Mouse (Mus musculus) spleen, postnatal 10 days (tissue): ENCODE measurements at regions not wholly inside any gene's neighbourhood (a gene's known extent, or its start where the extent isn't known, plus 50 kb on each side); places are given as distances from the start of the nearest gene placed in this dataset.

ENCODE experiments used
- DNase-seq, 2 experiments: peaks; one replicate each; pipeline ENCODE4 v3.0.0; 2021 to 2022; ENCODE audit warnings: low spot score in 2 of 2

- no peak for DNase-seq
Measured at GRCm38 (mm10) chr12:54577235-54577634, 79.1 kb downstream of the Sptssa start.

GRCm38 (mm10) chr12:54576821-54577220 is 79.6 kb downstream of the Sptssa start:
- DNase-seq = no peak

- DNase-seq = no peak
Measured at GRCm38 (mm10) chr12:54572866-54573265, 83.5 kb downstream of the Sptssa start.

DNA sequence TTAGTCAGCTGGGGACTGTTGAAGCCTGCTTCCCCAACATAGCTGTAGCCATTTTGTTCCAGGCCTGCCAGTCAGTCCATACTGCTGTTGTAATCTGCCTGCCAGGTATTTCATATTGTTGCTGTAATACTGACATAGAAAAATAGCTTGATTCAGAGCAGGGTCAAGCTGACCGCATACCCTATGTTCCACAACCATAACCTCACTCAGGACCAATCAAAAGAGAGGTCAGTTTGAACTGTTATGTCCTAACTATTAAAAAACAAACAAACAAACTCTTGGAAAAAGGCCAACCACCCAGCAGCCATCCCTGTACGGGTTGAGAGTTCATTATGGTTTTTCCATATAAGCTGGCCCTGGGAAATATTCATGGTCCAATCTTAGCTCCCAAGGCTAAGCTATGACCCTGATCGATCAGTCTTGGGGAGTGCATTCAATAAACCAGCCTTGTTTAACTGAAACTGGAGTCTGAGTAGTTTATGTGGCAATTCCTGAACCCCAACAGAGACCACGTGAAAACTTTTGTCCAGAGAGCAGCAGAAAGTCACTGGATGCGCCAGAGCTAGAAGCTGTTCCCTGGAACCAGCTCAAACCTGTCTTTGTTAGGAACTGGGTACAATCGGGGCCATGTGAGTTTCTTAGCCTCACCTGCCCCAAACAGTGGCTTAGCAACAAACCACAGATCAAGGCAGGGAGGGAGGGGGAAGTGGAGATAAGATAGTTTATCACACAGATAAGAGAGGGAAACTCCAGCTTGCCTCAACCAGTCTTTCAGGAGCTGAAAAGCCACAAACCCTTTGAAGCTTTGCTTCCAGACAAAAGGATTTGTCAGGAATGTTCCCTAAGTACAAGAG is 88.1 kb downstream of the Sptssa start:
- DNase-seq = no peak

GRCm38 (mm10) chr12:54567426-54567790 is 89.0 kb downstream of the Sptssa start:
- DNase-seq = no peak

GRCm38 (mm10) chr12:54566532-54567425 is 89.6 kb downstream of the Sptssa start:
- DNase-seq = no peak

DNA sequence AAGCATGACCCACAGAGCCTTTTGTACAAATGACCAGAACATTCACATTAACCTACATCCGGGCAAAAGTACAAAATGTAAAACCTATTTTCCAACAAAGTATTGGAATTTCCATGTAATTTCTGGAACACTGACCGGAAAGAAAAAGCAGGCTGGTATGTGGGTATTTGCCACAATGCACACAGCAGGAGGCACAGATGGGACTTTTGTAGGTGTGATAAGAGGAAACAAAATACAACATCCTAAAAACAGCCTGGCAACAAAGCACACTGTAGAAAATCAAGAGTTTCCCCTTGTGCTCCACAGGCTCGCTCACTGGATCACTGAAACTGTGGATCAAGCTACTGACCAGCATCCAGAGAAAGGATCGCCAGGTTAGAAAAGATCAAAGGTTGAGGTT is 94.4 kb downstream of the Sptssa start:
- no peak for DNase-seq

GRCm38 (mm10) chr12:54558106-54558505 is 98.3 kb downstream of the Sptssa start:
- DNase-seq = no peak

DNA sequence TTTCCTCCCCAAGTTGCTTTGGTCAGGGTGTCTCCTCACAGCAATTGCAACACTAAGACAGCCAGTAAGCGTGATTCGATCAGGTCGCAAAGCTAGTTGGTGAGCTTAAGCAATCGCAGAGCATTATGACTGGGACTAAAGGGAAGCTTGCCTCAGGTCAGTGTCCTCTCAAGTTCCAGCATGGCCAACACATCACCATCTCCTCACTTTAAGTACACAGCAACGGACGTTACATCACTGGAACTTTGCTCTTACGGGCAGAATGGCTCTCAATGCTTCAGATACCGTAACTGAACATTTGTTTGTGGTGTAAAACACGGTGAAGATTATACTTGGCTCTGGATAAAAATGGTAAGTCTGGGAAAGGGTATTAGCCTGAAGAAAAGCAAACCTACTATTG is 106.7 kb downstream of the Sptssa start:
- DNase-seq = no peak

DNA sequence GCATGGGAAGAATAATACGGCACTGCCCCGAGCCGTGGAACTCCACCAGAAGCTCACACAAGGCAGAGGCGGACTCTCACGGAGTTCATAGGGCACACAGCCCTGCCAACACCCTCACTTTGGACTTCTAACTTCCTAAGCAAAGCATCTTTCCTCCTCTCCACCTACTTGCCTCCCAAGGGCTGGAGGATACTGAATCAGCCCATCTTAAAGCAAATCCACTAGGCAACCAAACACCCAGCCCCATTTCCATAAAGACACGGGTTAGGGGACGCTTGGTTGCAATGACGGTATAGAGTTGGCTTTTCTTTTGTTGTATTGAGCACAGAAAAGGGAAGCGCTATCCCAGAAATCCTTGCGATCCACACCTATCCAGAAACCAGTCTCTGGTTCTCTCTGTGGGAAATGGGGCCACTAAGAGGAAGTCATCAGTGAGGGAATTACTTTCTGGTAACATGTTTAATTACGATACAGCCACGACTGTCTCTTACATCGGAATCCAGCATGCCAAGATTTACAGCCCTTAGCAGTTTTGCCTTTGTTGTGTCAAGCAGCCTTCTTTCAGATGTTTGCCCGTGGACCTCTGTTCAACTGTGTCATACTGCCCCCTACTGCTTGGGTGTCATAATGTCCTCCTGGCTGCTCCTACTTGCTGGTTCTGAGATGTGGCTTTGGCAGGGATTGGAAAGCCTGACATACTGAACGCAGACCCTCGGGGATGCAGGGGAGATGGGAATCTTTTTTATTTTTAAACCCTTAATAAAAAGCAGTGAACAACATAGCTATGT is 110.4 kb downstream of the Sptssa start:
- DNase-seq = peak in 1 of 2 experiments; percentile 53

DNA sequence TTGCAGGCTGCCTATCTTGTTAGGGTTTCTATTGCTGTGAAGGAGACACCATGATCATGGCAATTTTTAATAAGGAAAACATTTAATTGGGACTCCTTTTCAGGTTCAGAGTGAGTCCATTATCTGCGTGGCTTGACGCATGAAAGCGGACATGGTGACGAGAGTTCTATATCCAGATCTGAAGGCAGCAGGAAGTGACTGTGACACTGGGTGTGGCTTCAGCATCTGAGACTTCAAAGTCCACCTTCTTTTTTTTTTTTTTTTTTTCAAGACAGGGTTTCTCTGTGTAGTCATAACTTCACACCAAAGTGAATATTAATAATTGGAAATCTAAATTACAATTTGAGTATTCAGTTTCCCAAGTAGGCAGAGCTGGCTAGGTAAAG is 118.1 kb downstream of the Sptssa start:
- DNase-seq = no peak

DNA sequence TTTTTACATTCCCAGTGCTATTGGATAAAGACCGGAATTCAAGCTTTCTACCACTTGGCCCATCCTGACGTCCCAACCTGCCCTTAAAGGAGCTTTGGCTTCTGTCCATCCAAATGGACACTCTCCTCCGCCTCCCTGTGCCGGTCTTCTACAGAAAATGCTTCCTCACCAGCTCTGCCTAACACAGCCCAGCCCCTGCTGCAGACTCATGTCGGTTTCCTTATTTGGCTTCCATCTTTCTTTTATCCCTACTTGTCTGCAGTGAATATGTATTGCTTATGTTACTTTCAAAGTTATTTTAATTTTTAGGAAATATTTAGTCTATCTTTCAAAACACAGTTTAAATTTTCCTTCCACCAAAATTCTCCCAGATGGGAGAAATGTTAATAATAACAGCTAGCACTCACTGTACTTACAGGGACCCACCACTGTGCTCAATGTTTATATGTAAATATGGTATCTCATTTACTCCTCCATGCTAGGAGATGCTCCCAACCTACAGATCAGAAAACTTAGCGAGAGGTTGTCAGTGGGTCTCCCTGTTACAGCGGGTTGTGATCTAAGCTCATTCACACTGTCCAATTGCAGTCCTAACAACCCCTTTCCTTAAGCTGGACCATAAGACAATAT is 118.6 kb downstream of the Sptssa start:
- DNase-seq = no peak

DNA sequence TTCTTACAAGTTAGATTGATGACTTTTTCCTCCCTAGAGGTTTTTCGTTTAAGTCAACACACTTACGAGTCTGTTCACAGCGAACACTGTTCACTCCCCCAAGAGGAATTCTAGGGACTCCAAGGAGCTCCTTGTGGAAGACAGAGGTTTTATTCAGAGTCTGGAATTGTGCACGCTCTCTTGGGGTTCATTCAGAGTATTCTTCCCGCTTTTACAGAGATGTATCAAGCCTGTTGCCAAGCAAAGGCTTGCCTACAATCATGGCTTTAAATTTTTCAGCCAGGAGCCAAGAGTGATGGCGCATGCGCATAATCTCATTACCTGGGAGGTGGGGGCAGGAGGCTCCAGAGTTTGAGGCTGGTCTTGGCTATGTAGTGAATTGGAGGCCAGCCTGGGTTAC is 119.4 kb downstream of the Sptssa start:
- no peak for DNase-seq

DNA sequence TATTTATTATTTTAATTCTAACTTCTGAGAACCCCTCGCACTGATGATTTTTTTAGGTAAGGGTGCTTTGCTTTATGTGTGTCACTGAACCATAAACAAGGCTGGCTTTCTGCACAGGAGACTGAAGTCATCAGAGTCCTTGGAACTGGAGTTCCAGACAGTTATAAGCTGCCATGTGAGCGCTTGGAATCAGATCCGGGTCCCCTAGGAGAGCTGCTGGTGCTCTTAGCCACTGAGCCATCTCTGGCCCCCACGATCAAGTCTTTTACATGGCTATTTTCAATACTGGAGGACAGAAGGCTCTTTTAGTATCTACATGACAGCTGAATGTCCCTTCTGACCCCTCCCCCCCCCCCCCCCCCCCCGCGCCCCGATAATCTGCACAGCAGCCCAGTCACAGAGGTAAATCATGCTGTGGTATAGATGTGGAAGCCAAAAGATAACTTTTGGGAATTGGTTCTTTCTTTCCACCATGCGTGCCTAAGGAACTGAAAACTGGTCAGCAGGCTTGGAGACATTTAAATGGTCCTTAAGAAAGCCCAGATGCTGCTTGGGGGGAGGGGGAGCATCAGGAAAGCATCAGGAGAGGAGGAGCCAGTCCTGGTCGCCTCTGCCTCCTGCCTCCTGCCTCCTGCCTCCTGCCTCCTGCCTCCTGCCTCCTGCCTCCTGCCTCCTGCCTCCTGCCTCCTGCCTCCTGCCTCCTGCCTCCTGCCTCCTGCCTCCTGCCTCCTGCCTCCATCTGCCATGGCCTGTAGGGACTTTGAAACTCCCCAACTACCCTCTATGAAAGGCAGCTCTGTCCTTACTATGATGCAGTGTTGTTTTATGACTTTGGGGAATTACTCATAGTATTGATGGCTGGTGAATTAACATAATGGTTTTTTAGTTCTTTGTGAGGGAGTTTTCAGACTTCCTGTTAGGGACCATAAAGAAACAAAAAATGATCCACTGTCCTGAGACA is 120.5 kb downstream of the Sptssa start:
- DNase-seq = no peak

- no peak for DNase-seq
Measured at GRCm38 (mm10) chr12:54534910-54535309, 121.5 kb downstream of the Sptssa start.

DNA sequence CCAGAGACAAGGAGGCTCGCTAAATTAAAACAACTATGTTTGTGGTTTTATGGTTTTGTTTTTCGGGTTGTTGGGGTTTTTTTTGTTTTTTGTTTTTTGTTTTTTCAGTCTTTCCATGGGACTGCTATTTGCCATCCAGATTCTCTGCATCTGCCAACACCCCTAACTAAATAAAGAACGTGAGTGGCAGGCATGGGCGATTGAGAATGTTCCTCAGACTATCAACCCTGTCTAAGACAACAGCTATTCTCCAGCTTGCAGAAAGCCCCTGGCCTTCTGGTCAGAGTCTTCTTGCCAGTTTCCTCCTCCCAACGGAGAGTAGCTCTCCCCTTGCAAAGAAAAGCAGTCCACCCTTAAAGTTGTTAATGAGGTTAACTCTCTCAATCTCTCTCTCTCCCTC is 123.2 kb downstream of the Sptssa start:
- no peak for DNase-seq

DNA sequence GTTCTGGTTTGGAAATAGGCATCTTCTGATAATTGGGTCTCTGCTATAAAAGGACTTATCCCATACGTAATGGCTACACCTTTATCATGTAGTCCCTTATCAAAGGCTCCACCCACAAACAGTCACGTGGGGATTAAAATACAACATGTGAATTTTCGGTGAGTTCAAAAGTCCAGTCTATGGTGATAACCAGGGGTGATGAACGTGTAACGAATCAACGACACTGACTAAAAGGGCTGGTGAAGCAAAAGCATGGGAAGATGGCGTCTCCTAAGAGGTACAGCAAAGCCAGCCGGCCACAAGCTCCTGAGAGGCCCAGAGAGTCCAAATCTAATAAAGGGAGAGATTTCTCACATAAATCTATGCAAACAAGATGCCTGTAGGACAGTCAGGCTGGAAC is 124.3 kb downstream of the Sptssa start:
- no peak for DNase-seq

- DNase-seq = no peak
Measured at GRCm38 (mm10) chr12:54528046-54528445, 128.3 kb downstream of the Sptssa start.

DNA sequence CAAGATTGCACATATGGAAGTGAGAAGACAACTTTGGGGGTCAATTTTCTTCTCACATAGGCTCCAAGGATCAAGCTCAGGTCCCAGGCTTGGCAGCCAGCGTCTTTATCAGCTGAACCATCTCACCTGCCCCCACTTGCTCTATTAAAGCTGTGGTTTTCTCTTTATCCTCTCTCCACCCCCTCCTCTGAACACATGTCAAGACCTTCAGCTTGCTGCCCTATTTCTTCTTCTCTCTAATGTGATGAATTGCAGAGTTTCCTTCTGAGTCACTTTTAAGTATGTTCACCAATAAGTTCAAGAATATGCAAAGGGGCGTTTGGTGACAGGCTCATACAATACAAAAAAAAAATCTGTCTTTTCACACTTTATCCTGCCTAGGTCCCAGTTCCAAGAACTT is 128.8 kb downstream of the Sptssa start:
- no peak for DNase-seq

GRCm38 (mm10) chr12:54520406-54520805 is 136.0 kb downstream of the Sptssa start:
- no peak for DNase-seq
